8 mouse cellular contexts compared by ENCODE assay signal in the genomic region with DNA sequence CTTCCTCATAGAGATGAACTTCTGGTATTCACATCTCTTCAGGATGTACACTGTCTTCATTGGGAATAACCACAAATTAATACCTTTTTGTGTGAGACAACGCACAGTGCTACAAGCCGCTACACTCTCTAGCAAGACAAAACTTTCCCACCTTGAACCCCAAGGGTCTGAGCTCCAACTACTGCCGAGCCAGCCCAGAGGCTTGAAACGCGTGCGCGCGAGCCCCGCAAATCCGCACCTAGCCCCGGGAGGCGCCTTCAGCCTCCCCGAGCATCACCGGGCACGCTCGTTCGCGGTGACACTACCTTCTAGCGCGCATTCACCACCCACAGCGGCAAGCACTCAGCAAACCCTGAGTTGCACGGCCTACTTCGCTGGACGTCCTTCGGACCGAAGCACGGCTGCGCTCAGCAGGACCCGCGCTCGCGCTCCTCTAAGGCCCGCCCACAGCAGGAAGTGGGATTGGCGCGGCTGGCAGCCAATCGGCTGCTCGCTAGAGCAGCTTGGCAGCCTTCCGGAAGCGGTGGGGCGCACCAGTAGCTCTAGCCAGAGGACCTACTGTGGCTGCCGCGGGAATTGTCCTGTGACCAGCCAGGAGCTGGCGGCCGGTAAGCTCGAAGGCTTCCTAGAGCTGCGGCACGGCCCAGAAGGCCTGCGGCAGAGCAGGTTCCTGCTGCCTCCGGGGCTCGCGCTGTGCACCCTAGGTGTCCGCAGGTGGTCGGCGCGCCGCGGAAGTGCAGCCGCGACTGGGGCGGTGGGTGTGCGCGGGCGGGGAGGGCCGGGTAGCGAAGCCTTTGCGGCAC. TPM values are rescaled to one million over a fixed set of nuclear protein-coding genes. Genes with fewer than 3 reads are reported as not detected.
A peak's percentile ranks its signal among the peaks of the same experiment; 100 is the strongest.
DNase-seq lines count a peak whose midpoint lies in the region; ATAC-seq and TF ChIP-seq lines count a peak whose summit lies in the region.

Gene Pms1 (minus strand): TSS at position 438 of the 803 bp plus-strand sequence.
Gene Ormdl1 (plus strand): TSS at position 515 of the 803 bp plus-strand sequence.
Gene Gm28778 (plus strand): TSS at position 531 of the 803 bp plus-strand sequence.

- peak within 1 kb of the TSS; percentile 70 for H3K4me2 ChIP-seq in embryonic facial prominence, embryonic 13.5 days
- H3K4me2 ChIP-seq in limb, embryonic 12.5 days, result peak within 1 kb of the TSS; percentile 61
- H3K4me2 ChIP-seq in midbrain, embryonic 15.5 days, result peak within 1 kb of the TSS; percentile 66

- no peak for TF ChIP-seq CTCF in kidney, adult 2 months (conservative IDR thresholded peaks at IDR 0.05; ENCODE audit: insufficient read depth, insufficient read length, low read depth, low read length)
- peak; percentile 18; the same call in 1 of the 2 replicates for TF ChIP-seq CTCF in spleen, adult 2 months (IDR thresholded peaks at IDR 0.05; ENCODE audit: extremely low read depth, insufficient read depth, insufficient read length, insufficient replicate concordance)

- H3K36me3 ChIP-seq in embryonic facial prominence, embryonic 13.5 days, result no peaks in the 10 kb centered on the region
- H3K36me3 ChIP-seq in kidney, adult 2 months (ENCODE audit: control insufficient read depth, insufficient read depth, low read length), result no peaks in the 10 kb centered on the region
- H3K36me3 ChIP-seq in limb, embryonic 12.5 days, result peaks cover 13% of the 10 kb centered on the region
- H3K36me3 ChIP-seq in midbrain, embryonic 15.5 days (replicated peaks), result 0 out of 2 replicates have a peak, but pooled peaks cover 2% of the 10 kb centered on the region
- H3K36me3 ChIP-seq in spleen, adult 2 months (ENCODE audit: control insufficient read depth, insufficient read depth, low read length), result peaks cover 6% of the 10 kb centered on the region

- peak within 1 kb of the TSS; percentile 87 for H3K9ac ChIP-seq in embryonic facial prominence, embryonic 13.5 days
- peak within 1 kb of the TSS; percentile 81 for H3K9ac ChIP-seq in limb, embryonic 12.5 days (replicated peaks)
- H3K9ac ChIP-seq in midbrain, embryonic 15.5 days, result peak within 1 kb of the TSS; percentile 58

- peak within 1 kb of the TSS; percentile 88 for H3K4me3 ChIP-seq in embryonic facial prominence, embryonic 13.5 days
- peak within 1 kb of the TSS; percentile 77 for H3K4me3 ChIP-seq in kidney, adult 2 months (ENCODE audit: insufficient read depth, low read depth, low read length)
- H3K4me3 ChIP-seq in limb, embryonic 12.5 days (replicated peaks), result peak within 1 kb of the TSS; percentile 77
- H3K4me3 ChIP-seq in midbrain, embryonic 15.5 days, result peak within 1 kb of the TSS; percentile 77
- H3K4me3 ChIP-seq in spleen, adult 2 months (ENCODE audit: extremely low read depth, insufficient read depth, insufficient read length), result peak within 1 kb of the TSS; percentile 99

- under 1% methylated on average over 65 of the region's 66 CpGs for WGBS in embryonic facial prominence, embryonic 13.5 days
- under 1% methylated on average over 66 of the region's 66 CpGs for WGBS in kidney, adult 2 months
- WGBS in limb, embryonic 12.5 days, result under 1% methylated on average over 66 of the region's 66 CpGs
- under 1% methylated on average over 66 of the region's 66 CpGs for WGBS in midbrain, embryonic 15.5 days
- 1% methylated on average over 66 of the region's 66 CpGs for WGBS in spleen, adult 2 months

- TF ChIP-seq POLR2A in kidney, adult 2 months (IDR thresholded peaks at IDR 0.05; ENCODE audit: low read depth, low read length), result peak; percentile 80
- peak; percentile 76 for TF ChIP-seq POLR2A in spleen, adult 2 months (IDR thresholded peaks at IDR 0.05; ENCODE audit: low read depth, low read length)

- H3K27ac ChIP-seq in embryonic facial prominence, embryonic 13.5 days, result peak within 1 kb of the TSS; percentile 83
- H3K27ac ChIP-seq in kidney, adult 2 months (ENCODE audit: insufficient read depth, low read depth, low read length), result peak within 1 kb of the TSS; percentile 49
- peak within 1 kb of the TSS; percentile 90 for H3K27ac ChIP-seq in limb, embryonic 12.5 days
- peak within 1 kb of the TSS; percentile 86 for H3K27ac ChIP-seq in midbrain, embryonic 15.5 days
- H3K27ac ChIP-seq in spleen, adult 2 months (ENCODE audit: insufficient read depth, low read length), result peak within 1 kb of the TSS; percentile 83

- peak; percentile 99 for DNase-seq in 3134 (ENCODE audit: extremely low read depth, insufficient read length, low spot score)
- DNase-seq in adrenal gland, postnatal 36 days, result peak; percentile 97 to 98
- DNase-seq in heart, adult 18-20 months, result peak; percentile 97 to 98
- DNase-seq in kidney, adult 2 months, result peak; percentile 98
- DNase-seq in spleen, adult 2 months (ENCODE audit: low read depth in 1 of 2, low spot score in 2 of 2), result peak; percentile 82 to 93

- peaks cover 6% of the 10 kb centered on the region; the same call in 1 of the 2 replicates for H3K4me1 ChIP-seq in embryonic facial prominence, embryonic 13.5 days
- peaks cover 1% of the 10 kb centered on the region; the same call in 1 of the 2 replicates for H3K4me1 ChIP-seq in kidney, adult 2 months (ENCODE audit: control insufficient read depth, insufficient read depth, low read length)
- peaks cover 6% of the 10 kb centered on the region; the same call in 1 of the 2 replicates for H3K4me1 ChIP-seq in limb, embryonic 12.5 days (replicated peaks)
- peaks cover 11% of the 10 kb centered on the region for H3K4me1 ChIP-seq in midbrain, embryonic 15.5 days
- peaks cover 4% of the 10 kb centered on the region; the same call in 1 of the 2 replicates for H3K4me1 ChIP-seq in spleen, adult 2 months (ENCODE audit: control insufficient read depth, insufficient read depth, insufficient read length)

- ATAC-seq in embryonic facial prominence, embryonic 13.5 days (ENCODE audit: insufficient number of reproducible peaks, insufficient read depth, low FRiP score, low TSS enrichment, low read depth), result peak; percentile 100
- peak; percentile 99 for ATAC-seq in limb, embryonic 12.5 days (ENCODE audit: insufficient number of reproducible peaks, insufficient read depth, low FRiP score, low TSS enrichment, low read depth)
- peak; percentile 100 for ATAC-seq in midbrain, embryonic 15.5 days (replicated peaks)

- no peaks in the 10 kb centered on the region for H3K27me3 ChIP-seq in embryonic facial prominence, embryonic 13.5 days
- no peaks in the 10 kb centered on the region for H3K27me3 ChIP-seq in kidney, adult 2 months (replicated peaks; ENCODE audit: control insufficient read depth, insufficient read depth, low read length)
- no peaks in the 10 kb centered on the region for H3K27me3 ChIP-seq in limb, embryonic 12.5 days
- H3K27me3 ChIP-seq in midbrain, embryonic 15.5 days (replicated peaks), result no peaks in the 10 kb centered on the region
- H3K27me3 ChIP-seq in spleen, adult 2 months (ENCODE audit: control insufficient read depth, insufficient read depth, low read length), result no peaks in the 10 kb centered on the region

- H3K9me3 ChIP-seq in embryonic facial prominence, embryonic 13.5 days, result no peaks in the 10 kb centered on the region
- H3K9me3 ChIP-seq in limb, embryonic 12.5 days, result no peaks in the 10 kb centered on the region
- H3K9me3 ChIP-seq in midbrain, embryonic 15.5 days, result no peaks in the 10 kb centered on the region

RNA-seq across cellular contexts. Expression of gene Pms1, which starts in this region (rescaled TPM):
- 1 to 10 TPM; 6.0 to 6.2 TPM for total RNA-seq in adrenal gland, postnatal 36 days (2021)
- polyA plus RNA-seq in embryonic facial prominence, embryonic 13.5 days (2015; fragmentation: Nextera tagmentation; extraction: Ambion mirVana), result 22.0 and 22.2 TPM in 2 replicates
- 10 to 100 TPM; 12.3 to 14.9 TPM for total RNA-seq in heart, adult 18-20 months (2021)
- 1.3 and 1.9 TPM in 2 replicates for polyA plus RNA-seq in kidney, adult 2 months (2012; rRNA removed)
- 29.9 and 31.1 TPM in 2 replicates for polyA plus RNA-seq in limb, embryonic 12.5 days (2016; fragmentation: Nextera tagmentation; extraction: Ambion mirVana)
- polyA plus RNA-seq in midbrain, embryonic 15.5 days (2015; fragmentation: Nextera tagmentation; extraction: Ambion mirVana), result 8.1 and 10.3 TPM in 2 replicates
- 1.5 and 3.2 TPM in 2 replicates for polyA plus RNA-seq in spleen, adult 2 months (2012; rRNA removed)

RNA-seq across cellular contexts. Expression of gene Ormdl1, which starts in this region (rescaled TPM):
- 10 to 100 TPM; 13.9 to 20.6 TPM for total RNA-seq in adrenal gland, postnatal 36 days (2021)
- polyA plus RNA-seq in embryonic facial prominence, embryonic 13.5 days (2015; fragmentation: Nextera tagmentation; extraction: Ambion mirVana), result 36.3 and 37.0 TPM in 2 replicates
- 10 to 100 TPM; 13.6 to 15.2 TPM for total RNA-seq in heart, adult 18-20 months (2021)
- 7.5 and 9.8 TPM in 2 replicates for polyA plus RNA-seq in kidney, adult 2 months (2012; rRNA removed)
- polyA plus RNA-seq in limb, embryonic 12.5 days (2016; fragmentation: Nextera tagmentation; extraction: Ambion mirVana), result 48.4 and 53.0 TPM in 2 replicates
- polyA plus RNA-seq in midbrain, embryonic 15.5 days (2015; fragmentation: Nextera tagmentation; extraction: Ambion mirVana), result 63.0 and 63.7 TPM in 2 replicates
- 4.8 and 5.6 TPM in 2 replicates for polyA plus RNA-seq in spleen, adult 2 months (2012; rRNA removed)

RNA-seq across cellular contexts. Expression of gene Gm28778, which starts in this region (rescaled TPM):
- total RNA-seq in adrenal gland, postnatal 36 days (2021), result not detected
- not detected in 2 replicates for polyA plus RNA-seq in embryonic facial prominence, embryonic 13.5 days (2015; fragmentation: Nextera tagmentation; extraction: Ambion mirVana)
- total RNA-seq in heart, adult 18-20 months (2021), result 1 to 10 TPM; 3.1 to 4.4 TPM
- polyA plus RNA-seq in kidney, adult 2 months (2012; rRNA removed), result 14.9 and 22.1 TPM in 2 replicates
- not detected in 2 replicates for polyA plus RNA-seq in limb, embryonic 12.5 days (2016; fragmentation: Nextera tagmentation; extraction: Ambion mirVana)
- not detected in 2 replicates for polyA plus RNA-seq in midbrain, embryonic 15.5 days (2015; fragmentation: Nextera tagmentation; extraction: Ambion mirVana)
- 14.6 and 23.0 TPM in 2 replicates for polyA plus RNA-seq in spleen, adult 2 months (2012; rRNA removed)

Comparison
In these comparisons a context has a peak if more than half of its experiments do, and no peak if none do; other contexts are left out.
1. Peak in every context shown above with its lines: DNase-seq, ATAC-seq, H3K4me3 ChIP-seq and H3K27ac ChIP-seq.
2. RNA of gene Gm28778 (total RNA-seq): 3.1 to 4.4 TPM in heart, adult 18-20 months; not detected in adrenal gland, postnatal 36 days; every median in the first group is over 4 times any median in the second.
3. RNA of gene Gm28778 (polyA plus RNA-seq): 14.9 to 22.1 TPM in kidney, adult 2 months and 14.6 to 23.0 TPM in spleen, adult 2 months; not detected in embryonic facial prominence, embryonic 13.5 days, not detected in limb, embryonic 12.5 days and not detected in midbrain, embryonic 15.5 days; every median in the first group is over 10 times any median in the second.